Mouse (Mus musculus): ENCODE results near the gene Rcc1. TPM values are rescaled to one million over a fixed set of nuclear protein-coding genes. Genes with fewer than 3 reads are reported as not detected.

Gene Rcc1
- 14.4 to 22.8 TPM (median 19.2 TPM) in 4 replicates for total RNA-seq (2023)

DNA sequence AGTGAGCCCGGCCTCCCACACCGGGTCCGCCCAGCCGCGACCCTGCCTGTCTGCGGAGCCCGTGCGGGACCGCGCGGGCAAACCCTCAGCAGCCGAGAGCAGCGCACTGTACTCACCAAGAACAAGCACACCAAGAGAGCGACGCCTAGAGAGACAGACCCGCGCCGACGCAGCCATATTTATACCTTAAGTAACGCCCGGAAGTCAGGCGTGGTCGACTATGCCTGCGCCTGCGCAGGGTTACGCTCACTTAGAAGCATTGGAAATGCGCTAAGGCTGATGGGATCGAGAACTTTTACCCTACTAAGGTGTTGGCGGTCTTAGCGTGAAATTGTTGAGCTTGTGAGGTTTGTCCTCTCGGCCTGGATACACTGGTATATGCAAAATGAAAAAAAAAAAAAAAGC, at the start of gene Rcc1:
Rcc1 (minus strand) TSS at position 125 of the 405 bp plus-strand sequence.

DNA sequence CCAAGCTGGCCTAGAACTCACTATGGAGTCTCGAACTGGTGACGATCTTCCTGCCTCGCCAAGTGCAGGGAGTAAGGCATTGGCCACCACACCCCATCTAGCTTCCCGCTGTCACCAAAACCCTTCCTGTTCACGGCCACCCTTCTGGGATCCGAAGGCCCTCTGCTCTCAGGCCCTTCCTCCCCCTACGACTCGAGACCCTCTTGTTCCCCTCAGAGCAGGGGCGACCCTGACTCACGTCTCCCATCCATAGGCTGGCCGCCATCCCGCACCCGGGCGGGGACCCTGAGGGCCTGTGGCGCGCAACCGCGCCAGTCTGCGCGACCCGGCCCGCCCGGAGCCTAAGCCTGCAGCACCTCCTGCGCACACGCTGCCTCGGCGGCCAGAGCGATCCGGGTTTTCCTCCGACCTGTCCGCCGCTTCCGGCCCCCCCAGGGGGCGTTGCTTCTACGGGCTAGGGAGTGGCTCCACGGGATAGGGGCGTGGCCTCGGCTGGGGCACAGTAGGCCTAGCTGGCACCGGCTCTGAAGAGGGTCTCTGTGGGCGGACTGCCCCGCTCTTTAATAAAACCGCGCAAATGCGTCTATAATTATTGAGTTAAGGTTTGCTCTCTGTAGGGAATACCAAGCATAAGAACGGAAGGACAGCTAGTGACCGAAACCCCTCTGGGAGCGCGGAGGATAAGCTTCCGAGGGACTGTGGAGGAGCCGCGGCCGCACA, 24.1 kb downstream of the Rcc1 start, which contains the start of gene Trnau1ap:
Trnau1ap (minus strand) TSS at position 424 of the 720 bp plus-strand sequence.

DNA sequence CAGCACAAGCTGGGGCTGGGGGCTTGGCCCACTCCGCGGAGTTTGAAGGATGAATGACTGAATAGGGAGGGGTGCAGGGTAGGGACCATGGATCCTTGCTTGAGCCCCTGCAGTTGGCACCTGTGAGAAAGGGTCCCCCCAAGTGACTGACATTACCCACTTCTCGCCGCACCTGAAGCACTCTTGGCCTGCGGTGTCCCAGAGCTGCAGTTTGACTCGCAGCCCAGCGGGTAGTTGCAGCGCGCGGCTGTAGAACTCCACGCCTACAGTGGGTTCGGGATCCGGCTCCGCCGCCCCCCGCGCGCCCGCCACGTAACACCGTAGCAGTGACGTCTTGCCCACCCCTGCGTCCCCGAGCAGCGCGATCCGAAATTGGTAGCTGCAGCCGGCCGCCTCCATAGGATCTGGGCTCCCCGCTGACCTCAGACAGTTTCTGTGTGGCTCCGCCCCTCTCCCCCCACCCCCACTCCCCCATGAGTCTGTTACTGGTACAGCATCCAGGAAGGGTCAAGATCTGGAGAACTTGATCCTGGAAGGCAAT, 50.4 kb downstream of the Rcc1 start, which contains the start of gene Rab42:
Rab42 (minus strand) TSS at position 447 of the 541 bp plus-strand sequence.

Other genes with a start within 250 kb of the Rcc1 start
- gene Oprd1, start 209.1 kb downstream of the Rcc1 start, total RNA-seq (2023), result not detected in 4 replicates
- 81.5 to 86.0 TPM (median 84.6 TPM) in 4 replicates for gene Ythdf2, start 141.3 kb downstream of the Rcc1 start, total RNA-seq (2023)
- gene Gmeb1, start 92.0 kb downstream of the Rcc1 start, total RNA-seq (2023), result 38.8 to 44.4 TPM (median 39.9 TPM) in 4 replicates
- 30.3 to 34.3 TPM (median 32.2 TPM) in 4 replicates for gene Taf12, start 79.2 kb downstream of the Rcc1 start, total RNA-seq (2023)
- not detected in 4 replicates for gene Rab42, start 50.2 kb downstream of the Rcc1 start, total RNA-seq (2023)
- gene Trnau1ap, start 24.1 kb downstream of the Rcc1 start, total RNA-seq (2023), result 32.7 to 41.4 TPM (median 35.7 TPM) in 4 replicates
- gene Phactr4, start 68.9 kb upstream of the Rcc1 start, total RNA-seq (2023), result 26.5 to 32.2 TPM (median 30.3 TPM) in 4 replicates
- gene Med18, start 110.3 kb upstream of the Rcc1 start, total RNA-seq (2023), result 5.9 to 9.8 TPM (median 7.9 TPM) in 4 replicates
- gene Sesn2, start 156.9 kb upstream of the Rcc1 start, total RNA-seq (2023), result 14.1 to 17.0 TPM (median 15.1 TPM) in 4 replicates
- 55.2 to 65.4 TPM (median 56.6 TPM) in 4 replicates for gene Atpif1, start 180.1 kb upstream of the Rcc1 start, total RNA-seq (2023)
- gene Dnajc8, start 181.9 kb upstream of the Rcc1 start, total RNA-seq (2023), result 92.2 to 111 TPM (median 104 TPM) in 4 replicates
- gene Ptafr, start 210.5 kb upstream of the Rcc1 start, total RNA-seq (2023), result 1.0 to 1.8 TPM (median 1.1 TPM) in 4 replicates

Data from B cell, adult 62 days (primary cell).